Mouse (Mus musculus): ENCODE results near the gene Sh3bgrl2. TPM values are rescaled to one million over a fixed set of nuclear protein-coding genes. Genes with fewer than 3 reads are reported as not detected.

Gene Sh3bgrl2
- polyA plus RNA-seq, 1 experiment: 6.2 TPM

GRCm38 (mm10) chr9:83656960-83657651 is 109.0 kb downstream of the Sh3bgrl2 start:
- H3K27ac ChIP-seq (ENCODE audit: insufficient read depth, low read depth, low read length): no peak overlapping the region
- no peaks in the 10 kb centered on the region for H3K4me1 ChIP-seq (ENCODE audit: control insufficient read depth, insufficient read depth, insufficient read length, low read length)
- TF ChIP-seq CTCF (IDR thresholded peaks at IDR 0.05; ENCODE audit: extremely low read depth, insufficient read length, insufficient replicate concordance, low read depth, low read length): no peak
- TF ChIP-seq POLR2A (IDR thresholded peaks at IDR 0.05; ENCODE audit: low read depth, low read length): no peak
- WGBS: 19% methylated on average over 8 of the region's 8 CpGs
- H3K4me3 ChIP-seq (ENCODE audit: low read depth, low read length): no peak overlapping the region
- no peaks in the 10 kb centered on the region for H3K27me3 ChIP-seq (ENCODE audit: control insufficient read depth, insufficient read depth, low read length)
- no peaks in the 10 kb centered on the region for H3K36me3 ChIP-seq (ENCODE audit: control insufficient read depth, insufficient read depth, low read length)

- 35% methylated on average over 6 of the region's 6 CpGs for WGBS
- no peaks in the 10 kb centered on the region for H3K27me3 ChIP-seq (ENCODE audit: control insufficient read depth, insufficient read depth, low read length)
- no peaks in the 10 kb centered on the region for H3K36me3 ChIP-seq (ENCODE audit: control insufficient read depth, insufficient read depth, low read length)
- no peak for TF ChIP-seq POLR2A (IDR thresholded peaks at IDR 0.05; ENCODE audit: low read depth, low read length)
- no peak for TF ChIP-seq CTCF (IDR thresholded peaks at IDR 0.05; ENCODE audit: extremely low read depth, insufficient read length, insufficient replicate concordance, low read depth, low read length)
- H3K4me3 ChIP-seq (ENCODE audit: low read depth, low read length): no peak overlapping the region
- no peaks in the 10 kb centered on the region for H3K4me1 ChIP-seq (ENCODE audit: control insufficient read depth, insufficient read depth, insufficient read length, low read length)
- H3K27ac ChIP-seq (ENCODE audit: insufficient read depth, low read depth, low read length): no peak overlapping the region
Observed at GRCm38 (mm10) chr9:83657652-83658002, 109.5 kb downstream of the Sh3bgrl2 start.

- Histone ChIP-seq H3K27me3 (ENCODE audit: control insufficient read depth, insufficient read depth, low read length) (no peaks in the 10 kb centered on the region), H3K36me3 (ENCODE audit: control insufficient read depth, insufficient read depth, low read length) (no peaks in the 10 kb centered on the region), H3K4me3 (ENCODE audit: low read depth, low read length) (no peak overlapping the region), H3K27ac (ENCODE audit: insufficient read depth, low read depth, low read length) (no peak overlapping the region), H3K4me1 (ENCODE audit: control insufficient read depth, insufficient read depth, insufficient read length, low read length) (no peaks in the 10 kb centered on the region)
- TF ChIP-seq CTCF (IDR thresholded peaks at IDR 0.05; ENCODE audit: extremely low read depth, insufficient read length, insufficient replicate concordance, low read depth, low read length) (no peak), POLR2A (IDR thresholded peaks at IDR 0.05; ENCODE audit: low read depth, low read length) (no peak)
- WGBS: 84% methylated on average over 2 of the region's 2 CpGs
Observed at GRCm38 (mm10) chr9:83659081-83659480, 111.0 kb downstream of the Sh3bgrl2 start.

GRCm38 (mm10) chr9:83661811-83662210 is 113.7 kb downstream of the Sh3bgrl2 start:
- Histone ChIP-seq H3K4me3 (ENCODE audit: low read depth, low read length) (no peak overlapping the region), H3K27ac (ENCODE audit: insufficient read depth, low read depth, low read length) (no peak overlapping the region), H3K36me3 (ENCODE audit: control insufficient read depth, insufficient read depth, low read length) (no peaks in the 10 kb centered on the region), H3K4me1 (ENCODE audit: control insufficient read depth, insufficient read depth, insufficient read length, low read length) (no peaks in the 10 kb centered on the region), H3K27me3 (ENCODE audit: control insufficient read depth, insufficient read depth, low read length) (peaks cover 4% of the 10 kb centered on the region; the same call in 1 of the 2 replicates)
- 87% methylated on average over 5 of the region's 5 CpGs for WGBS
- TF ChIP-seq CTCF (IDR thresholded peaks at IDR 0.05; ENCODE audit: extremely low read depth, insufficient read length, insufficient replicate concordance, low read depth, low read length) (no peak), POLR2A (IDR thresholded peaks at IDR 0.05; ENCODE audit: low read depth, low read length) (no peak)

GRCm38 (mm10) chr9:83663981-83664897 is 116.1 kb downstream of the Sh3bgrl2 start:
- Histone ChIP-seq H3K4me1 (ENCODE audit: control insufficient read depth, insufficient read depth, insufficient read length, low read length) (no peaks in the 10 kb centered on the region), H3K4me3 (ENCODE audit: low read depth, low read length) (no peak overlapping the region), H3K27ac (ENCODE audit: insufficient read depth, low read depth, low read length) (no peak overlapping the region), H3K36me3 (ENCODE audit: control insufficient read depth, insufficient read depth, low read length) (no peaks in the 10 kb centered on the region), H3K27me3 (ENCODE audit: control insufficient read depth, insufficient read depth, low read length) (peaks cover 4% of the 10 kb centered on the region; the same call in 1 of the 2 replicates)
- 20% methylated on average over 26 of the region's 33 CpGs for WGBS
- TF ChIP-seq POLR2A (IDR thresholded peaks at IDR 0.05; ENCODE audit: low read depth, low read length) (no peak), CTCF (IDR thresholded peaks at IDR 0.05; ENCODE audit: extremely low read depth, insufficient read length, insufficient replicate concordance, low read depth, low read length) (no peak)

- no peak overlapping the region for H3K4me3 ChIP-seq (ENCODE audit: low read depth, low read length)
- no peak overlapping the region for H3K27ac ChIP-seq (ENCODE audit: insufficient read depth, low read depth, low read length)
- no peak for TF ChIP-seq CTCF (IDR thresholded peaks at IDR 0.05; ENCODE audit: extremely low read depth, insufficient read length, insufficient replicate concordance, low read depth, low read length)
- no peak for TF ChIP-seq POLR2A (IDR thresholded peaks at IDR 0.05; ENCODE audit: low read depth, low read length)
- 54% methylated on average over 8 of the region's 8 CpGs for WGBS
- no peaks in the 10 kb centered on the region for H3K4me1 ChIP-seq (ENCODE audit: control insufficient read depth, insufficient read depth, insufficient read length, low read length)
- no peaks in the 10 kb centered on the region for H3K36me3 ChIP-seq (ENCODE audit: control insufficient read depth, insufficient read depth, low read length)
- peaks cover 4% of the 10 kb centered on the region; the same call in 1 of the 2 replicates for H3K27me3 ChIP-seq (ENCODE audit: control insufficient read depth, insufficient read depth, low read length)
Observed at GRCm38 (mm10) chr9:83664951-83665350, 116.8 kb downstream of the Sh3bgrl2 start.

- Histone ChIP-seq H3K27ac (ENCODE audit: insufficient read depth, low read depth, low read length) (no peak overlapping the region), H3K4me3 (ENCODE audit: low read depth, low read length) (no peak overlapping the region), H3K4me1 (ENCODE audit: control insufficient read depth, insufficient read depth, insufficient read length, low read length) (no peaks in the 10 kb centered on the region), H3K36me3 (ENCODE audit: control insufficient read depth, insufficient read depth, low read length) (no peaks in the 10 kb centered on the region), H3K27me3 (ENCODE audit: control insufficient read depth, insufficient read depth, low read length) (peaks cover 4% of the 10 kb centered on the region; the same call in 1 of the 2 replicates)
- no peak for TF ChIP-seq CTCF (IDR thresholded peaks at IDR 0.05; ENCODE audit: extremely low read depth, insufficient read length, insufficient replicate concordance, low read depth, low read length)
- TF ChIP-seq POLR2A (IDR thresholded peaks at IDR 0.05; ENCODE audit: low read depth, low read length): no peak
- 64% methylated on average over 4 of the region's 4 CpGs for WGBS
Observed at GRCm38 (mm10) chr9:83667031-83667430, 118.9 kb downstream of the Sh3bgrl2 start.
